Comparison of ENCODE assay signal across 8 mouse cellular contexts in the genomic region with DNA sequence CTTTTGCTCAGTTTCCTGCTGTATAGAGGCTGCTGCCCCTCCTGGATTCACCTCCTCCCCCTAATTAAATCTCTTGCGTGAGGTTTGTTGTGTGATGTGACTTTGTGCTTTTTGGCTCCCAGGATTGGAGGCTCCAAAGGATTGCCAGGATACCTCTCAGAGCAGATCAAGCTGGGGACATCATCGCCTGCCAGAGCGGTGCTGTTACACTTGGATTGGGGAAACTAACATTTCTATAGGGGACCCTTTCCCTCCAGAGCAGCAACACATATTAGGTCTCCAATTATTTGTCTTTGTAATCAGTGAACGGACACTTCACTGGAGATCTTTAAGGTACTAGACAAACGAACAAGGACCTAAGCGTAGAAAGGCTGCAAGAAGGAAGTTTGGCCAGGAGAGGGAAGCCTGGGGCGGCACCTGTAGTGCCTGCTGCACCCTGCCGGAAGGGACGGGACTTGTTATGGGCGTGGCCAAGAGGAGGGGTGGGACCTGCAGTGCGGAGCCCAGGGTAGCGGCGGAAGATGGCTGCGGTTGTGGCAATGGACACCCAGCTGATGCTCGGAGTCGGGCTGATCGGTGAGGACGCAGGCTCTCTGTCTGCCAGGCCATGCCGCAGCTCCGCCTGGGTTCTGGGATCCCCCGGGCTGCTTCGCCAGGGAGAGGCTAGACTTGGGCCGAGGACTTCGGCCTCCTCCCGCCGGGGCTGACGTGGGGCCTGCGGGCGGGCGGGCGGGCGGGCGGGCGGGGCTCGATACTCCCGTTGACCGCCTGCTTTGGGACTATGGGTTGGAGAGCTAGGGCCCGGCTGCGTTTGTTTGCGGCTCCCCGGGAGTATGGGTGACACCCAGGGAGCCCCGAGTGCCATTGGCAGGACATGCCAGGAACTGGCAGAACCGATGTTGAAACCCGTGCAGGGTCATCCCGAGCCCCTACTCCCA. TPM values are rescaled to one million over a fixed set of nuclear protein-coding genes. Genes with fewer than 3 reads are reported as not detected.
DNase-seq lines count a peak whose midpoint lies in the region; ATAC-seq lines count a peak whose summit lies in the region.

A gene (plus strand): TSS at position 488 of the 938 bp plus-strand sequence.

- H3K9ac ChIP-seq in lung, embryonic 16.5 days (ENCODE audit: low read length) = peak within 1 kb of the TSS; percentile 82

- peak within 1 kb of the TSS; percentile 54; the same call in 1 of the 2 replicates for H3K27ac ChIP-seq in lung, embryonic 16.5 days (ENCODE audit: low read length)

- DNase-seq in MEL-GATA-1-ER (ENCODE audit: extremely low read depth, low read depth) = peak; percentile 93
- DNase-seq in cerebellum, adult 8-10 months = peak; percentile 87
- DNase-seq in forelimb bud, embryonic 11.5 days (ENCODE audit: low read depth, low spot score) = peak; percentile 91
- DNase-seq in layer of hippocampus, adult 9-10 months (ENCODE audit: low spot score) = peak; percentile 71
- DNase-seq in ovary, postnatal 10 days (ENCODE audit: low spot score) = peak; percentile 63
- DNase-seq in thymus, postnatal 10 days (ENCODE audit: low spot score in 2 of 2) = peak; percentile 90

- H3K9me3 ChIP-seq in lung, embryonic 16.5 days (ENCODE audit: control insufficient read depth, low read length) = no peaks in the 10 kb centered on the region

- peak within 1 kb of the TSS; percentile 90 for H3K4me2 ChIP-seq in lung, embryonic 16.5 days (ENCODE audit: low read depth, low read length)

- ATAC-seq in hematopoietic stem cell, adult 5-6 weeks (replicated peaks in 1 of 2; ENCODE audit: insufficient read depth in 1 of 2, low FRiP score in 2 of 2, low TSS enrichment in 1 of 2, low read depth in 1 of 2, poor library complexity in 2 of 2, severe bottlenecking in 2 of 2) = peak; percentile 100
- ATAC-seq in lung, embryonic 16.5 days (ENCODE audit: low read depth) = peak; percentile 100

- peak within 1 kb of the TSS; percentile 79 for H3K4me3 ChIP-seq in lung, embryonic 16.5 days (ENCODE audit: low read length)

- WGBS in lung, embryonic 16.5 days = under 1% methylated on average over 45 of the region's 45 CpGs

- no peaks in the 10 kb centered on the region for H3K27me3 ChIP-seq in lung, embryonic 16.5 days (ENCODE audit: control insufficient read depth, insufficient read depth, low read depth, low read length)

- peaks cover 2% of the 10 kb centered on the region; the same call in 1 of the 2 replicates for H3K36me3 ChIP-seq in lung, embryonic 16.5 days (ENCODE audit: control insufficient read depth, insufficient read depth, low read length)

- H3K4me1 ChIP-seq in lung, embryonic 16.5 days (replicated peaks; ENCODE audit: control insufficient read depth, insufficient read depth, low read length) = peaks cover 7% of the 10 kb centered on the region; the same call in 1 of the 2 replicates

RNA-seq across cellular contexts. Expression of the gene that starts here (rescaled TPM):
- total RNA-seq in hematopoietic stem cell, adult 5-6 weeks (2017) = 21.0 and 22.3 TPM in 2 replicates
- 30.9 and 33.7 TPM in 2 replicates for polyA plus RNA-seq in lung, embryonic 16.5 days (2015; fragmentation: Nextera tagmentation; extraction: Ambion mirVana)

Comparison
In these comparisons a context has a peak if more than half of its experiments do, and no peak if none do; other contexts are left out.
1. Peak in every context shown above with its lines: DNase-seq, ATAC-seq, H3K4me3 ChIP-seq and H3K27ac ChIP-seq.